Mouse (Mus musculus) cerebellum, postnatal 25 days (tissue): ENCODE results near the gene Dusp1.

Source experiments
- DNase-seq, 2 experiments: peaks; one replicate each; pipeline ENCODE4 v3.0.0; 2021; ENCODE audit warnings: mixed read lengths in 2 of 2

The Dusp1 gene

DNA sequence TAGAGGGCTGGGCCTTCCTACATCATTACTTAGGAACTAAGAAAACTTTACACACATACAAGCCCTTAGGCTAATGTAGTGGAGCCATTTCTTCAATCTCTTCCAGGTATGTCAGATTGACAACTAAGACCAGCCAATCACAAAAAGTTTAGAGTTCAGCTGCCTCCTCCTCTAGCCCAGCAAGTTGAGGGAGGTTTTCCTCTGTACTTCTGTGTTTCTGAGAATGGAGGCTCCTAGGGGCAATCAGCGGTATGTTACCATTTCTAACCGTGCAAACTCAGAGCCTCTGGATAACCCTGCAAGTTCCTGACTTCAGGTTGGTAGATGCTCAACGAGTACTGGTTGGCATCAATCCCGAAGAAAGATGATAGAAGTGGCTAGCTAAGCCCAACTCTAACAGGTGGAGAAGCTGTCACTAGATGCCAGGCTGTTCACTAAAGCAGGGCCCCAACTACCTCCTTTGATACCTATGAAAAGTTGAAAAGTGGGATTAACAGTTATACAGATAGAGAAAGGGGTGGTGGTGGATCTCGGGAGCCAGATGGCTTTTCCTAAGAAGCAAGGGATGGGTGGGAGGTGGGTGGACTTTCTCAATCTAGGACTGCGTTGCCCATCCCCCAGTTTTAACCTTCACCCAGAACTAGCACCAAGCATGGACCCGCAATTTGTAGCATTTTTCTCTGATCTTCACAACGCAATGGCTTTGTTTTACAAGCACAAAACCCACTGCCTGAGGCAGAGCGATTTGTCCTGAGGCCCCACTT lies 1.2 kb downstream of the Dusp1 start:
- no peak for DNase-seq

DNA sequence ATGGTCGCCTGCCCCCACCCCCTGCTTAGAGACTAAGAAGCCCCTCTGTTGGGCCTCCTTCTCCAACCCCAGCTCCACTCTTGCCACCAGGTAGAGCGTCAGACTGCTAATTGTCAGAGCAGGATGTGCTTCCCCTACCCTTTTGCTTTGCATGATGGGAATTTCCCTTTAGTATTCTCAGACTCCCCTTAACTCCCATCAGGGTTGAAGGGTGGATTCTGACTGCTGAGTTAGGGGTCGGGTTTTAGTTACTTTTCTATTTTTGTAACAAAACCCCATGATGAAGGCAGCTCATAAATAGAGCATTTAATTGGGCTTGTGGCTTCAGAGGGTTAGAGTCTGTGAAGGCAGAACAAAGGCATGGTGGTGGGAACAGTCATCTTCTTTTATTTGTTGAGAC lies 8.9 kb downstream of the Dusp1 start:
- no peak for DNase-seq

DNA sequence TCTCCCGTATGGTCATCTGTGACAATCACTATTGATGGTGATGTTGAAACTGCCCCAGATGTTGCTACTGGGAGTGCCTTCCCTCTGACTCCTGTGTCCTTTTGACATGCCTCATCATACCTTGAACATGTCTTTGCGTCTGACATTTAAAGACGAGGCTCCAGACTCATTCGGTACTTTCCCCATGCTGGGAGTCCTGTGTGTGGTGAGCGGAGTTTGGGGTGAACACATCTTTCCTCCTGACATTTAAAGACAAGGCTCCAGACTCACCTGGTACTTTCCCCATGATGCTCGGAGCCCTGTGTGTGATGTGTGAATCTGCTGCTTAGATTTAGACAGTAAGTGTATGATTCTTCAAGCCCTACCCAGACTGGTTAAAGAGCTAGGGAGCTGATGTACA lies 10.8 kb downstream of the Dusp1 start:
- DNase-seq, result no peak

DNA sequence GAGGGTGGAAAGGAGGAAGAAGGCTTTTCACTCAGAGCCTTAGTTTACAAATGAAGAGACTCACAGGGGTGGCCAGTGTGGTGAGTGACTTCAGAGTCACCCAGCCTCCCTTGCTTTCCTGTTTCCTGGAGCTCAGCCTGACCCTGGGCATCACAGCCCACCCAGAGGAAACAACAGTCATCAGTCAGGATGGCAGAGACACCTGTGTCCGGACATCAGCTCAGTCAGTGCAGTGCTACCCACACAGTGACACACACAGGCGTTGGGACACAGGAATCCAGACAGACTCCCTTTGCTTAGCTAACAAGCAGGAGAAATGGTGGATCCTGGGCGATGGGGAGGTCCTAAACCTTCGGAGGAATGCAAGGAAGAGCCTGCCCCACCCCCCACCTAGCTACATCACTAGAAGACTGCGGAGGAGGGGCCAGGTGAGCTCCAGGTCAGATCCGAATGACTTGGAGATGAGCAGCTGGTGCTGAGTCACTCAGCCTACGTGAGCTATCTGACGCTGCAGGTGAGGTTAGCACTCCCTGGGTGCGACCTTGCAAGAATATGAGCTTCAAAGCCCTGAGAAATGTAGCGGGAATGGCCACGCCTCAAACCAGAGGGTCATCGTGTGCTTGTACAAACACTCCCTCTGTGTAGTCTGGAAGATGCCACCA lies 12.6 kb downstream of the Dusp1 start:
- DNase-seq, result peak in 1 of 2 experiments; percentile 31

DNA sequence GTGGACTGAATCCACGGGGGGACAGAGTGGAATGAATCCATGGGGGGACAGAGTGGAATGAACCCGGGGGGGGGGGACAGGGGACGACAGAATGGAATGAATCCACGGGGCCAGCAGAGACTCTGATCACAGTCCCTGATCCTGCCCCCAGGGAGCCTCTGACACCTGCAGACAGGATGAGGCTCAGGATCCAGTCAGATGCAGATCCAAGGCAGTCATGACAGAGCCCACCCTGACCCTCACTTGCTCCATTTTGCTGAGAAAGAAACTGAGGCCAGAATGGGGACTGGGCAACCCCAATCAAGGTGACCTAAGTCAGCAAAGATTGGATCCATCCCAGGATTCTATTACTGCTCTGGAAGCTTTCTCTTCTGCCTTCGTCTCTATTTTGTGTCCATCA lies 13.4 kb downstream of the Dusp1 start:
- DNase-seq, result no peak

DNA sequence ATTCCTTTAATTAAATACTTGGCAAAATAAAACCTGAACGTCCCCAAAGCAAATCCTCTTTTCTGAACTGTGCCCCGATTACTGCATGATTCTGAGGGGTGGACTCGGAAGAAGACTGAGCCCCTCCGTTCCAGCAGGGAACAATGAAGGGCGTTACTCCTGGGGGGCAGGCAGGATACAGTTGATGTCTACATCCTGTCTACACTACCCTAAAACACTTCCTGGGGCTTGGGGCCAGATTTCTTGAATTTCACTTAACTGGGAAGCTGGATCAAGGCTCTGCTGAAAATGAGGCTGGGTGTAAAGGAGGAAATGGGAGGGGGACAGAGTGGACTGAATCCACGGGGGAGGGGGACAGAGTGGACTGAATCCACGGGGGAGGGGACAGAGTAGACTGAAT lies 14.2 kb downstream of the Dusp1 start:
- no peak for DNase-seq

DNA sequence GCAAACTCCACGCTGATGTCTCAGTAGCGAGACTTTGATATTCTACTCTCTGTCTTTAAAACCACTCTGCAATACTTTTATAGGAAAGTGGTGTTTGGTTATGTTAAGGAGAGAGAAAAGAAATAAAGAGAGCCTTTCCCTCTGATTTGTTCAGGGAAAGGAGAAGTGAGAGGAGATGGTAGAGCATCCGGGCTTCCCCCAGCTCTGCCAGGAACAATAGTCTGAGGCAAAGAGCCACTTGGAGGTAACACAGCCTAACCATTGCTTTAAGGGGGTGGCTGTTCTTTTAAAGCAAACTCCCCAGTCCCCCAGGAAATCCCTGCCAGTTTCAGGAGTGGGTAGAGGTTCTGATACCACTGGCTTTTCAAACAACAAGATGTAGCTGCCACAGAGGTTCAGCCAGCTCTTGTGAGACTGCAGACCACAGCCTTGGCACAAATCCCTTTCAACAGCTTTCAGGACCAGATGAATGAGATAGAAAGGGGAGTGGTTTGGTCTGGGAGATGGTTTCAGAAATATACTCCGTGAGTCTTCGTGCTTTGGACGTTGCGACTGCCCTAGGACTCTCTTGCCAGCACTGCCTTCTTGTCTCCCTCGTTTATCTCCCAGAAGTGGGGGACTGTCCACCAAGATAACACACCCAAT lies 17.5 kb downstream of the Dusp1 start:
- no peak for DNase-seq

DNA sequence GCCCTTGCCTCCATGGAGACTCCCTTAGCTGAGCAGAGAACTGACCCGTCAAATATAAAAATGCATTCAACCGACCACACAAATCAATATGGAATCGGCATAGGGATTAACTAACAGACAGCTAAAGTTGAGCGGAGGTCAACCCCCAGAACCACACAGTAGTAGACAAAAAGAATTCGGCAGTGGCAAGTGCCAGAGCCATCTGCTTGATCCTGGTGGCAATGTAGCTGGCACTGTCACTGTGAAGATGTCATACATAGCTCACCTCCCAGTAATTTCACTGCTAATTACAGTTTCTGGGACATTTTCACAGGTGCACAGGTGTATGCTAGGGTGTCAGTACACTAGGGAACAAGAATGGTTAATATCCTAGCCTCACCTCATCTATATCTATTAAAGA lies 21.8 kb downstream of the Dusp1 start:
- DNase-seq, result peak; percentile 62 to 70

DNA sequence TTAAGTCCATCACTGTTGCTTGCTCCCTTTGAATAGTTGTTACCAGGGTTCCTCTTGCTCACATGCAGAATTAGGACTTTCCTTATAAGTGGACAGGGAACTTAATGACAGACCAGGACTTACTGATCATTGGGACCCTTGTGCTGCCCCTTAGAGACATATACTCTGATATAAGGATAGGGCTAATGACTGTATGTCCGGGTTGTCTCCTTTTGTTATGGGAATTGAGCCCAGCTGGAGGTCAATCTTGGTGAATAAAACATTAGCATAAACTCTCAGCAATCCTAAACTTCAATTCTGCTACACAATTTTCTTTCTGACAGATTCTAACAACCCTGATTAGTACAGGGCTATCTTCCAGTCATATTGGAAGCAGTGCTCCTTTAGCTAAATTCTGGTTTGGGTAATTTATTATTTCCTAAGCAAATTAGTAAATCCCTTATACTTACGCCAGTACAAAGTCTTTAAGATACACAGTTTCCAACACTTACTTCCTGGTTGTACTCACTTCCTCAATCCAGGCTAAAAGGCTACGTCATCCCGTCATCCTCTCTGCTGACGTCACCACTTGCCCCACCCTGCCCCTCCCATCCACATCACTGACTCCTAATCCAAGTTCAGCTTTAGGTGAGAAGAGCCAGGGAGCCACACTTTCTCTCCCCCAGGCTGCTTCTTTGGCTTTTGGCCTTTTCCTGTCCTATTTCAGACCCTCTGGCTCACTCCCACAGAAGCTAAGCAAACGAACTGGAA lies 24.0 kb downstream of the Dusp1 start:
- no peak for DNase-seq

DNA sequence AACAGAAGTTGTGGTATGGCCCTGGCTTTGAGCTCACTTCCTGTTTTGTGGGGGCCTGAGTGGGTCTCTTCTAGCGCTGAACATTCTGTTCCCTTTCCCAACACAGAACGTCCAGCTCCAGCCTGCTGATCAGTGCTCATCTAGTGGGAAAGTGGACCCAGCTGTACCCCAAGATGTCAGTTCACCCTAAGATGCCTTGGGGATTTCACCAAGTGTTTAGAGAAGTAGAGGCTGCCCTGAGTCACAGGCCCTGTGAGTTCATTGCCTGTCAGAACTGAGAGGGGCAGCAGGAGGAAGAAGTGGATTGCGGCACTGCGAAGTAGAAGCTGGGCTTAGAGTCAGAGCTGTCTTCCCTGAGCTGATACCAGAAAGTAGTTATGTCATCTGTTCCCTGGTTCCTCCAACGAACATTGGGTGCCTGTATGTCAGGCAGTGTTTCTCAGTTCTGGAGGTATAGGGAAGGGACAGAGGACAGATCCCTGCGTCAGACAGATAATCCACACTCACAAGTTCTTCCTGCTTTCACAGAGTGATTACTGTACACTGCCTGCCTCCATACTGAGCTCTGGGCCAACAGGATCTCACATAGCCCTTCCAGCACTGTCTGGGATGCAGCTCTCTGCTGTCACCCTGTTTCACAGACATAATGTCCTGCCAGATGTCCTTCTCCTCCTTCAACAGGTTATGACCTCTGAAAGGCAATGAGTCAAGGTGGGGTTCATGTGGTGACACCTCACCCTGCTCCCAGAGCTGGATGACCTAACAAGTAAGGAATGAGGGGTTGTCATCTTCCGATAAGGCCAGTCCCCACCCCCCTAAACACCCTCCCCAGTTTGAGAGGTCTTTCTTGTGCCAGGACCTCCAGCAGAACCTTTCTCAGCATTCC lies 26.4 kb downstream of the Dusp1 start:
- DNase-seq, result no peak

DNA sequence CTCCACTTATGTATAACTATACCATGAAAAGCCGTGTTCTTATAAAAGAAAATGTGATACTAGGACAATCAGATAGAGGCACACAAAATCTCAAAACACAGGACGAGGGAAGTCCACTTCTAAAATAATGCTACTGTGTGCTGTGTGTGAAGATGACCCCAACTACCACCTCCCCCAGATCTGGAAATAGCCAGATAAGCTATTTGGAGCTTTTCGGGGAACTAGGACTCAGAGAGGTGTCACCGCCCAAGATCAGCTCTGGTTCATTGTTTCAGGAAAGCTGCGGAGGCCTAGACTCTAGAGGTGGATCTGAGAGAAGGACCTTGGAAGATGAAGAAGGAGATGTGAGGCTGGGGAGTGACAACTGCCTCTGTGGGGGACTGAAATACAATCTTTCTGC lies 27.2 kb downstream of the Dusp1 start:
- DNase-seq, result no peak

DNA sequence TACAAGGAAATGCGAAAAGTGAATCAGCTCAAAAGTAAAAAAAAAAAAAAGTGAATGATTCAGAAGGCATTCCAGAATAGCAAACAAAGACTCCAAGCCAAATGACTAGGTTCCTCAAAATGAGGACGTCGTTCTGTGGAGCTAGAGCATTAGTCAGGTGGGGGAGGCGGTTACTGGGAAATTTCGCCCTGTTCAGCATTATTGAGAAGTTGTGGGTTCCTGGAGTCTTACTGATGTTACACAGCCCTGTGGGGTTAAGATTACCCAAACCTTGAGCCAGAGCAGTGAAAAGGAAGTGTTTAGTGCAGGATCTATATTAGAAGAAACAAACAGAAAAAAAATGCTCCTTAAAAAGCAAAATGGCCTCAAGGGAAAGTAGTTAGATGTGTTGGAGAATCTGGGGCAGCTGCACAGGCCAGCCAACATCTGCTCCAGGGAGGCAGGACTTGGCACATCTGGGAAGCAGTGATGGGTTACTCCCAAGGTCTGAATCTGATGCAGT lies 28.0 kb downstream of the Dusp1 start:
- DNase-seq, result no peak

DNA sequence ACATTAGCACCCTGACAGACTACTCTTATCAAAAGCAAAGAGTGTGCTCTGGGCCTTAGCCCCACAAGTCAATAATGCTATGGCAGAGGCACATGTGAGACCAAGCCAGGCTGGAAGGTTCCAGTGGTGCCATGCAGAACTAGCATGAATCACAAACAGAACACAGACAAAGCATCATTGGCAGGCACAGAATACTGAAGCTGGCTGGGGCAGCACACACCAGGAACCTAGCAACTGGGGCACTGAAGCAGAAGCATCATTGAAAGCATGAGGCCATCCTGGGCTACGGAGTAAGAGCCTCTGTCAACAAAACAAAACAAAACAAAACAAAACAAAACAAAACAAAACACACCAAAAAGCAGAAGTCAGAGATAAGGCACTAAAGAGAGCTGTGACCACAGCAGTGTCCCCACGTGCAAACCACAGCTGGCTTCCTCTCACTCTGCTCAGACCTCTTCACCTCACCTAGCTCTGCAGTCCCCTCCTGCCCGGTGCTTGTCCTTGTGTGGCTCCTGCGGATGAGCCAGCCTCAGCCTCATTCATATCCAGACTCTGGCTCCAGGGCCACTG lies 29.4 kb downstream of the Dusp1 start:
- DNase-seq, result no peak

DNA sequence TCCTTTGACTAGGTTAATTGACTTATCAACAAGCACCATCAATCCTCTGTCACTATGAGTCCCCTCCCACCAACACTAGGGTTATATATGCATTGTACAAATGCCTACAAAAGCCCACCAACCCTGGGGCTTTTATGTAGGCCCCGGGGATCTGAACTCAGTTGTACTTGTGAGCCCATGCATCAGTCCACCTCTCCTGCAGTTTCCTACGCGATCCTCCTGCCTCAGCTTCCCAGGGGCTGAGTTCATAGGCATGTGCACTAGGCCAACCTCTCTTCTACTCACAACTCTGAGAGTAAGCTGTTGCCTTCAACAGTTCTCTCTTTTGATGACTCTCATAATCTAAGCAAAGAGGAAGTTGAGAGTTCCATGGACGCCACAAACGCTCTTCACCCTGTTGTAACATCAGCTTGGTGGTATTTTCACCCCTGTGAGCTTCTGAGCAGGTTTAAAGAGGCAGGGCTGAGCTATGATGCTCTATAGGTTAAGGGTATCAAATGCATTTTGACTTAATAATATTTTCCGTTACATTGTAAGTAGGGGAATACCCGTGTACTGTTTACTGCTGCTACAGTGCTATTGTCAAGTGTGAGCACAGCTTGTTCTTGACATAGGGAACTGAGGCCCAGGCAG lies 30.4 kb downstream of the Dusp1 start:
- DNase-seq, result no peak

DNA sequence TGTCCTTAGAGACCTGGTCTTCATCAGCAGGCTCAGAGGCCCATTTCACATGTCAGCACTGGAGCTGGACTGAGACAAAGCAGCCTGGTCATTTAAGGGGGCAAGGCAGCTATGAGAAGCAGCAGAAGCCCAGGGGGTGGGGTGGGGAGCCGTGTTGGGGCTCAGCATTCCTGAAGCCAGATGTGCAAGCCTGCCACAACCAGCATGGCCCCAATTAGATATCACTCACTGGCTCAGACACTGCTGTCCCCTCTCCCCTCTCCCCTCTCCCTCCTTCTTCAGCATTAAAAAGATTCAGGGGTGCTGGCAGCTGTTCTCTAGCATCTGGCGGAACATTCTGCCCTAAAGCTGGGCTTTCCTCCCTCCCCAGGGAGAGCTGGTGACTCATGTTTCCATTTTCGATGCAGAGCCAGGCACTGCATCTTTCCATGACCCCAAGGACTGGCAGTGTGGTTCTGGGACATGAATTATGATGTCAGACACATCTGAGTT lies 31.3 kb downstream of the Dusp1 start:
- DNase-seq, result no peak

DNA sequence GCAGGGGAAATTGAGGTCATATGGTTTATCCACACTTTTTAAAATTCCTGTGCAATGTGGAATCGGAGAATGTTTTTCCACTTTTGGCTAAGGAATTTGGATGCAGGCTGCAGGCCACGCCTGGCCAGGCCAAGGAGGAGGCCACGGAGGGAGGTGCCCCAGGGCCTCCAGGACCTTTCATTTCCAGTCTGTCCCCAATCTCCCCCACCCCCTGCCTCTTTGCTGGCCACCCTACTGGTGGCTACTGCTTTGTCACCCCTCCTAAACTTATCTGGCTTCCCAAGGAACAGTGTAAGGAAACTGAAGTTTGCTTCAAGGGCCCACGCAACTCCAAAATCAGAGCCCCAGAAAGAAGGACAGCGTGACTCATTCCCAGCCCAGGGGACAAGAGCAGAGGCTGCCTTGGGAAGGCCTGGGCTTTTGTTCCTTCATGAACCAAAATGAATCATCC lies 32.1 kb downstream of the Dusp1 start:
- DNase-seq, result no peak

DNA sequence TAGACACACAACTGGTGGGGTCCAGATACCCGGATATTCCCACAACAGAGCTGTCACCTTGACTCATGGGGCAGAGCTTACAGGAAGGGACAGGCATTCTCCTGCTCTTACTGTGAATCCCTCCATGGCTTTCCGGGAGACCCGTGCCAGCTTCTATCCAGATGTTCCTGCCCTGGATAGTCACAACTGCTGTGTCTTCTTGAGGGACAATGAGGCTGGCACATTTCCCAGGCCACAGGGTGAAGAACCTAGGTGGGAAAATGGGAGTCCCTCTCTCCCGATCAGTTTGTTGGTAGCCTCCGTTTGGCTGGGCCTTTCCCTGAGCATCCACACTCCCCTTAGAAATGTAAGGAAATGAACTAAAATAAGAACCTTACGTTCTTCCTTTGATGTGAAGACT lies 33.2 kb downstream of the Dusp1 start:
- no peak for DNase-seq

DNA sequence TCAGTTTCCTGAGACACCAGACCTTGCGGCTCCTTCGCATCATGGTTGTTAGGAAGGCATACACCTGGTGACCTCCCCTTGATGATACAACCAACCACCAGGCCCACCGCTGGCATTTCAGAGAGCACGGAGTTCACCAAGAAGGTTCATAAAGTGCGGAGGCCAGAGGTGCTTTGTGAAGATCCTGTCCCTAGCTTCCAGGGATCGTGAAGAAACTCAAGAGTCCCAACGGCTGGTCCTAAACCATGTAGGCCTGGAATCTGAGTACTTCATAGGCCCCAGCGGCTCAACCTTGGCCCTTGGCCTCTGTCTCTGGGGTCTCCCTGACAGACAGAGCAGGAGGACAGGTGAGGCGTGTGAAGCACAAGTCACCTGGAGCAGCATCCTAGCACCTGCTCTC lies 34.6 kb downstream of the Dusp1 start:
- no peak for DNase-seq

DNA sequence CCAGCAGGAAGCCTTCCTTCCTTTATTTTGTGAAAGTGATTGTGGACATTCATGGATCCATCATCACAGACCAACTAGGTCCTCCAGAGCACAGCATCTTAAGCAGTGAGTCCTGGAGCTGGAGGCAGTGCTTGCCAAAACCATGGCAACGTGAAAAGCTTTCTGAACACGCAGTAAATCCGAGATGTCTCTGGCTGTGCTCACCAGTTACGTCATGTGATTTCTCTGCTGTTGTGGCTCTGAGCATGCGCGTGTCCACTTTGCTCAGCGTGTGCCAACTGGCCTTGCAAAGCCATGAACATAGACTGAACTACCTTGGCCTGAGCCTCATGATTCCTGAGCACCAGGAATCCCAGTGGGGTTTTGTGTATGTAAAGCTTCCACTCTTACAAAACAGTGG lies 36.6 kb downstream of the Dusp1 start:
- peak; percentile 71 to 77 for DNase-seq

DNA sequence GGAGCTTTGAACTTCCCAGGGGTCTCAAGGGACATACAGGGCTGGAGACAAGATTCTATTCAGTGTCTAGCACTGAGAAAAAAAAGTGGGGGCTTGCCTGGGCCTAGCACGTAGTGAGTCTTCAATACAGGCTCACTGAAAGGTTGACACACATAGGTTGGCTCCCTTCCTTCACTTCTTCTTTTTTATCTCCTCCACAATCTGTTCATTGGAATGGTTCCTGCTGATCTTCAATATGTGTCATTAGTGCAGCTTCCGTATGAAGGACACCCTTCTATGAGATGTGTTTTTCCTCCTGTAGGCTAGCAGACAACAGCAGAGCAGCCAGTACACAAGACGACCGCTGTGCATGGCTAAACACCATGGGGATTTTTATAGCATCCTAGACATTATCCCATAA lies 37.1 kb downstream of the Dusp1 start:
- no peak for DNase-seq

DNA sequence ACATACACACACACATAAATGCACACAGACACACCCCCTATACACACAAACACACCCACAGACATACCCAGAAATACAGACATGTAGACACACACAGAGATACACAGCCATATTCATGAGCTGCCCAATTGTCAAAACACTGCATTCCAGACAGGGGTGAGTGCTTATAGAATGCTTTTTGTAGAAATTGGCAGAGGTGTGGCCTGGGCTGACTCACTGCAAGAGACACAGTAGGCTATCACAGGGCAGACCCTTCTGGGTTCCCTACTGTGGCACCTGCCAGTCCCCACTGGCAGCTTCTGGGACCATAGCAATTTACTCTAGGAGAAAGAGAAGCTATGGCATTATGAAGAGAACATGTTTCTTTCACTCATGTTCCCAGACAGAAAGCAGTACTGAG lies 37.6 kb downstream of the Dusp1 start:
- no peak for DNase-seq
